Mouse (Mus musculus): ENCODE data around the gene Defa34.
"Not testable (repeated sequence)": the region's sequence is repeated elsewhere in the genome, so short reads cannot be mapped to it uniquely, and the experiment has no call there.

Gene Defa34

DNA sequence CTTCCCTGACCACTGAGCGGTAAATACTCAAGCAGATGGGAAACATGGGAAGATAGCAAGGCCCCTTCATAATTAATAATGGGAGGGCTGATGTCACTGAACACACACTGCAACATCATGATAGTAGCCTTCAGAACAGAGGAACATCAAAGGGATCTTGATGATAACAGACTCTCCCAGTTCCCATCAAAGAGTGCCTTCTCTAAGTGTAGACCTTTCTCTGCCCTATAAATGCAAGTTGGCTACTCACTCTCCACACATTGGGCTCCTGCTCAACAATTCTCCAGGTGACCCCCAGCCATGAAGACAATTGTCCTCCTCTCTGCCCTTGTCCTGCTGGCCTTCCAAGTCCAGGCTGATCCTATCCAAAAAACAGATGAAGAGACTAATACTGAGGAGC is at the start of gene Defa34:
Gene Defa34, plus strand, starts transcription at position 301 of the 400 bp plus-strand sequence.
- DNase-seq, result not testable (repeated sequence)

DNA sequence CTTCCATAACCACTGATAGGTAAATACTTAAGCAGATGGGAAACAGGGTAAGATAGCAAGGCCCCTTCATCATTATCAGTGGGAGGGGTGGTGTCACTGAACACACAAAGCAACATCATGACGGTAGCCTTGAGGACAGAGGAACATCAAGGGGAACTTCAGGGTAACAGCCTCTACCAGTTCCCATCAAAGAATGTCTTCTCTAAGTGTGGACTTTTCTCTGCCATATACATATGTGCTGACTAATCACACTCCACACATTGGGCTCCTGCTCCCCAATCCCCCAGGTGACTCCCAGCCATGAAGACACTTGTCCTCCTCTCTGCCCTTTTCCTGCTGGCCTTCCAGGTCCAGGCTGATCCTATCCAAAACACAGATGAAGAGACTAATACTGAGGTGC is 47.7 kb upstream of the Defa34 start, which contains the start of gene Defa26:
Gene Defa26, plus strand, starts transcription at position 301 of the 400 bp plus-strand sequence.
- not testable (repeated sequence) for DNase-seq

DNA sequence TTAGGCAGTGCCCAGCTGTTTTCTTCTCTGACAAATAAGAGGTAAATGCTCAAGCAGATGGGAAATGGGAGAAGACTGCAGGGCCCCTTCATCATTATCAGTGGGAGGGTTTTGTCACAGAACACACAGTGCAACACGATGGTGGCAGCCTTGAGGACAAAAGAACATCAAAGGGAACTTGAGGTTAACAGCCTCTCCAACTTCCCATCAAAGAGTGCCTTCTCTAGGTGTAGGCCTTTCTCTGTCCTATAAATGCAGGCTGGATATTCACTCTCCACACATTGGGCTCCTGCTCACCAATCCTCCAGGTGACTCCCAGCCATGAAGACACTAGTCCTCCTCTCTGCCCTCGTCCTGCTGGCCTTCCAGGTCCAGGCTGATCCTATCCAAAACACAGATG is 10.1 kb upstream of the Defa34 start, which contains the start of gene Defa17:
Gene Defa17, plus strand, starts transcription at position 301 of the 400 bp plus-strand sequence.
- not testable (repeated sequence) for DNase-seq

DNA sequence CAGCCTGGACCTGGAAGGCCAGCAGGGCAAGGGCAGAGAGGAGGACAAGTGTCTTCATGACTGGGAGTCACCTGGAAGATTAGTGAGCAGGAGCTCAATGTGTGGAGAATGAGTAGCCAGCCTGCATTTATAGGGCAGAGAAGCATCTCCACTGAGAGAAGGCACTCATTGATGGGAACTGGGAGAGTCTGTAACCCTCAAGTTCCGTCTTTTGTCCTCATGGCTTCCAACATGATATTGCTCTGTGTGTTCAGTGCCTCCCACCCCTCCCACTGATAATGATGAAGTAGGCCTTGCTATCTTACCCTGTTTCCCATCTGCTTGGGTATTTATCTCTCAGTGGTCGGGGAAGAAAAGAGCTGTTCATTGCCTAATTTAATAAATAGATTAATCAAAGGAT is 37.9 kb downstream of the Defa34 start, which contains the start of gene AY761184:
Gene AY761184, minus strand, starts transcription at position 101 of the 400 bp plus-strand sequence.
- not testable (repeated sequence) for DNase-seq

Data from thymus, postnatal 36 days (tissue).